Mouse (Mus musculus) cerebellum, postnatal 4 days (tissue): ENCODE results near the gene Pcnp.

Experiments used
- DNase-seq, 2 experiments: peaks; one replicate each; pipeline ENCODE4 v3.0.0; 2022; ENCODE audit warnings: low spot score in 2 of 2, mixed read lengths in 1 of 2

Gene Pcnp

DNA sequence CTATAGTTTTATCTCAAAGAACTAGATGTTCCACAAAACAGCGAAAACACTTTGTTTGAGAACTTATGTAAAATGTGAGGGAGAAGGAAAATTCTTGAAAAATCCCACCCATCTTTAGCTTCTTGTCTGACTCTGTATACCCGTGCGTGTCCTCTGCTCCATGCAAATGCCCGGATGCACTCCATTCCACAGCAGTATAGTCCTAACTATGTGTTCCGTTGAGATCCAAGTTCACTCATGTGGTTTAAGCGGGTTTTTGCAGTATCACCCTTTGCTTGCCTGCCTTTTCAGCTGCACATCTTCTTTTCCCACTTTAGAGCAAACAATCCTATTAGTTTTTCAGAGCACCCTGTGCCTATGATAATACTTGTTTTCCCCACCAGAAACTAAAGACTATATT lies 7.0 kb upstream of the Pcnp start:
- DNase-seq, result no peak

DNA sequence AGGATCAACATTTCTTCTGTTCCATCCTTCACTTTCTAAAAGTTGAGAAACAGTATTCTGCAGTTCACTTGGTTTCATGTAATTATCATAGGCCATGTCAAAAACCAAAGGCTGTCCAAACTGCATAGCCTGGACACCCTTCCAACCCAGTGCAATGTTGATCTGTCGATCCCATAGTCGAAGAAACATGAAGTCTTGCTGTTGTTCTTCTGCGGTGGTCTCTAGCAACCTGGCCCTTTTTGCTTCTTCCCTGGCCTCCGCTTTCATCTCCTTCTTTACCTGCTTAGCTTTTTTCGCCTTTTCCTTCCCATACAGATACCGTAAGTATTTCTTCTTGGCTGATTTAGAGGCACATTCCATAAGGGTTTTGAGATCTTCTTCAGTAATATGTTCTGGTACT lies 5.0 kb upstream of the Pcnp start:
- no peak for DNase-seq

DNA sequence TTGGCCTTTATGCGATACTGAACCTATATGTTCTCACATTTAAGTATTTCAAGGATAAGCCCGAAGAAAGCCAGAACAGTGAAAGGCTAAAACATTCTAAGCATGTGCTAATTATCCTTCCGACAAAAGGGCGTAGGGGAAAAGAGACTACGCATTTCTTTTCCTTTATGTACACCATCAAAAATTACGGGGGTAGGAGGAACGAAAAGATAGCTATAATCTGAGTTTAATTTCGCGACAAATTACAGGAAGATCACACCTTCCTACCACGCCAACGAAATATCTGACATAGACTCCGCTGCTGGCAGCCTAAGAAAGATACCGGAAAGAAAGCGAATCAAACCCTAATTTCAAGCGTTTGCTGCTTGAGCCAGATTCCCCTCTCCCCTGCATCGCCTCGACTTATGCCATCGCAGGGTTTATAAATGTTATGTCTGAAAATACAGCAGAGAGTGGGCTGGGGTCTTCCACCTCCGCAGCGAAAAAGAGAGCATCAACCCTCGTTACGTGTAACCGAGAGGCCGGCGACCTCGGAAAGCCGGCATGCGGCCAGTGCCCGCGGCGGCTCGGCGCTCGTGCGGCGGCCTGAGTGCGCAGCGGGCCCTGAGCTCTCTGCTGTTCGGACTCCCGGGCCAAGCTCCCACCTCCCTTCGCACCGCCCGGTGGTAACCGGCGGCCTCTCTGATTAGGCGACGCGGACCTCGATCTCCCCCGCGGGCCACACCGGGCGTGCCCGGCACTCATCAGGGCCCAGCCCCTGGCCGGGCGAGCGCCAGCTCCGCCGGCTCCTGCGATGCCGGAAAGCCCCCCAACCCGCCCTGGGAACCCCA lies 602 bp downstream of the Pcnp start:
- DNase-seq, result no peak

DNA sequence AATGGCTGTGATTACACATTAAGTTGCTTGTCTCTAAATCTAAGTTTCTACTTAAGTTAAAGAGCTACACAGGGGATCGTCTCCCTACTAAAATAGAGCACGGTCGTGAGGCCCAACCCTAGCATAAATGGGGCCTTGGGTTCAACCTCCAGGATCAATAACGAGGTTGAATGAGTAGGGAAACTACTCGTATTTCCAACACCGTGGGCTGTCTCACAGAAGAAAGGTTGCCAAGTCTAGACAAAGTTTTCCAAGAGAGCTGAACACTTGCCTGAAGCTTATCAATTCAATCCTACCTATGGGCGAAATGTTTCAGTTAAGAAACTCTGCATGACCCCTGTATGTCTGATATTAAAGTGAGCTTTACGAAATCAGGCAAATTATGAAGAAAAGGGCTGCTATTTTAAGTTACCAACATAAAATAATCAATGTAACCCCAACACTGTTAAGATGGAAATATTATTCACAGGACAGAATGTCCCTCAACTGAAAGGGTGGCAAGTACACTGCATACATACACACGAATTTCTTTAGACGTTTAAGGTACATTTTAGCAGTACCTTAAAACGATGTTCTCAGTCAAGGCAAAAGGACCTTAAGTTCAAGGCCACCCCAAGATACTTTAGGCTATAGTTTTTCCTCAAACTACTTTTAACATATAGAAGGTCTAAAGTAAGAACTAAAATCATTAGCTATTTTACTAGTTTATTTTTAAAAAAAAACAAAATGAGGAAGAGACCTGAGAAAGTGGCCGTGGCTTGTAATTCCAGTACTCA lies 1.5 kb downstream of the Pcnp start:
- no peak for DNase-seq

DNA sequence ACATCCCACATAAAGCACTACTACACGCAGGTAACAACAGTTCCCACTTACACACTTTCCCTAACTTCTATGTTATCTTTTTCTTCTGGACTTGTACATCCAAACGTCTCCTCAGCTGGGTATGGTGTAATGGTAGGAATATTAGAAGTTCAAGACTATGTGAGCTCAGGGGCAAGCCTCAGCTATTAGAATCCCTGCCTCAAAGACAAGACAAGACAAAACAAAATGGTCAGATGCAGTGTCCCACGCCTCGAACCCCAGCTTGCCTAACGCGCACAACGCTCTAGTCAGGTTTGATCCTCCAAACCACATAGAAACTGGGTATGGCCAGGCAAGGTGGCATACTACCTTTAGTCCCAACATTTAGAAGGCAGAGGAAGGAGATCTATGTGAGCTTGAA lies 9.9 kb downstream of the Pcnp start:
- no peak for DNase-seq

DNA sequence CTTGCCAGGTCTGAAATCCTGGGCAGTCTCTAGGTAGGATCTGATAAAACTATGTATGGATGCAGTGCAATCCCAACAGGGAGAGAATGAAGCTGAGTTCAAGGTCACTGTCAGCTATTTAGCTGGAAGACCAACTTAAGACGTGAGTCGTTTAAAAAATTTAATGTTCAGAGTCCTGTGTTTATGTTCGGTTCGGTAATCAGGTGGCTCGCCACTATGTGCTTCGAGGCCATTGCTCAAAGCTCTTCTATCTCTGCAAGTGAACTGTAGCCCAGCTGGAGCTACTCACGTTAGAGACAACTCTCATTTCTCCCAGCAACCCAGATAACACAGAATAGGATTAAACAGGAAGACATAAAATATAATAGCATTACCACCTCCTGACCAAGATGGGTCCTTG lies 15.5 kb downstream of the Pcnp start:
- no peak for DNase-seq

DNA sequence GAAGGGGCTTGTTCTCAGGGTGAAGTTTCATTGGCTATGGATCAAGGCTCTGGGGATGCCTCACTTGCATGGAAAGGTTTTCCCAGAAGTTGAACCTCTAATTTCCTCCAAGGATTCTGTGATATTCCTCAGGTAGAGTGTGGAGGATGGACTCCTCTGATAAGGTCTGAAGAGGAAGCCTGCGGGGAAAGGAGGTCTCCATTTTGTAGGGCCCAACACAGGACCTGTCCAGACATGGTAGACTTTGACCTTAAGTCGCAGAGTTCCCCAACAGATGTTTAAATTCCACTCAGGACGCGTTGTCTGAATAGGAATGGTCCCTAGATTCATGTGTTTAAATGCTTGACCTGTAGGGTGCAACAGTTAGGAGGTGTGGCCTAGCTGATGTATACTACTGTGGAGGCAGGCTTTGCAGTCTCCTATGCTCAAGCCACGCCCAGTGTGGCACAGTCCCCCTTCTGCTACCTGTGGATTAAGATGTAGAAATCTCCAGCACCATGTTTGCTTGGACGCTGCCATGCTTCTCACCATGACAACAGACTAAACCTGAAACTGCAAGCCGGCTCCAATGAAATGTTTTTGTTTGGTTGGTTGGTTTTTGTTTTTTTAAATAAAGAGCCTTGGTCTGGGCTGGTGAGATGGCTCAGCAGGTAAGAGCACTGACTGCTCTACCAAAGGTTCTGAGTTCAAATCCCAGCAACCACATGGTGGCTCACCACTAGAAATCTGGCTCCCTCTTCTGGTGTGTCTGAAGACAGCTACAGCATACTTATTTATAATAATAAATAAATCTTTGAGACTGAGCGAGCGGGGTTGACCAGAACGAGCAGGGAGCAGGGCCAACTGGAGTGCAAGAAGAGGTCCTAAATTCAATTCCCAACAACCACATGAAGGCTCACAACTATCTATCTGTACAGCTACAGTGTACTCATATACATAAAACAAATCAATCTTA lies 16.5 kb downstream of the Pcnp start:
- DNase-seq, result no peak

DNA sequence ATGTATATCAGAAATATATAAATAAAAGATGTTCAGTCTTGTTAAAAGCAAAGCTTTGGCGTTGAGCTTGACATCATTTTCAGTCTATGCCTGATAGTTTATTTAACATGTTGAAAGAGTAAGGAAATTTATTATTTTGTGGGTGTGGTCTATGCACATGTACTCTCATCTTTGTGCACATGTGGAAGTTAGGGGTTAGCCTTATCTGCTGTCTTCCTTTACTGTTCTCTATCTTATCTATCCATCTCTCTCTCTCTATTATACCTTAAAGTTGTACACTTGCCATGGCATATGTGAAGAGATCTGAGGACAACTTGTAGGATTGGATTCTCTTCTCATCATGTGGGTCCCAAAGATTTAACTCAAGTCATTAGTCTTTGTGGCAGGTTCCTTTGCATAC lies 20.7 kb downstream of the Pcnp start:
- DNase-seq, result no peak

DNA sequence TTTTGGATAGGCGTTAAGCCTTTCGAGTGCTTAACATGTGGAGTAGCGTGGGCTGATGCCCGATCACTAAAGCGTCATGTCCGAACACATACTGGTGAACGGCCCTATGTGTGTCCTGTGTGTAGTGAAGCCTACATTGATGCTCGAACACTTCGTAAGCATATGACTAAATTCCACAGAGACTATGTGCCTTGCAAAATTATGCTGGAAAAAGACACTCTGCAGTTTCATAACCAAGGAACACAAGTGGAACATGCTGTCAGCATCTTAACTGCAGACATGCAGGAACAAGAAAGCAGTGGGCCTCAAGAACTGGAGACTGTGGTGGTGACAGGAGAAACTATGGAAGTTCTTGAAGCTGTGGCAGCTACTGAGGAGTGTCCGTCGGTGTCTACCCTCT lies 22.7 kb downstream of the Pcnp start:
- DNase-seq, result no peak

DNA sequence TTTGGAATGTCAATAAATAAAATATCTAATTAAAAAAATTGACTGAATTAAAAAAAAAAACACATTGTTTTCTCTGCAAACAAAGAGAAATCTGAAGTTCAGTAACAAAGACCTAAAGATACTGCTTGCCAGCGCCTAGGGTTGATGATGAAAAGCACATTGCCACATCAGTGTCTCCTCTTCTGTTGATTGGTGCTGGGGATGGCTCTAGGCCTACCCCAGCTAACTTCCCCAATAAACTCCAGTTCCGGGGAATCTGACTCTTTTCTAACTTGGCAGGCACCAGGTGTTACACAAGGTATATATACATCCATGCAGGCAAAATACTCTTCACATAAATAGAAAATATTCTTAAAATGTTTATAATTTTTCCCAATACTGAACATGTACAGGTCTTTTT lies 35.3 kb downstream of the Pcnp start:
- no peak for DNase-seq

DNA sequence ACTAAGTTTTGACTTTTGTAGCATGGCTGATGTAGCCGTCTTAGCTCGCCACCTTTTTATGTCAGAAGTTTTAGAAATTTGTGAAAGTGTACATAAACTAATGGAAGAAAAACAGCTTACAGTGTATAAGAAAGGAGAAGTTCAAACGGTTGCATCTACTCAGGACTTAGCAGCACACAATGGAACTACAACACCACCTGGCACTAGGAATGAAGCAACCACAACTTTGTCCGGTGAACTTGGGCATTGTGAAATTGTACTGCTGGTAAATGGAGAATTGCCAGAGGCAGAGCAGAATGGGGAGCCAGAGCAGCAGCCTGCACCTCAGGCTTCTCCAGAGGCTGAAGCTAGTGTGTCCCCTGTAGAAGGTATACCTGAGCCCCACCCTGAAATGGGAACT lies 39.2 kb downstream of the Pcnp start:
- DNase-seq, result no peak

DNA sequence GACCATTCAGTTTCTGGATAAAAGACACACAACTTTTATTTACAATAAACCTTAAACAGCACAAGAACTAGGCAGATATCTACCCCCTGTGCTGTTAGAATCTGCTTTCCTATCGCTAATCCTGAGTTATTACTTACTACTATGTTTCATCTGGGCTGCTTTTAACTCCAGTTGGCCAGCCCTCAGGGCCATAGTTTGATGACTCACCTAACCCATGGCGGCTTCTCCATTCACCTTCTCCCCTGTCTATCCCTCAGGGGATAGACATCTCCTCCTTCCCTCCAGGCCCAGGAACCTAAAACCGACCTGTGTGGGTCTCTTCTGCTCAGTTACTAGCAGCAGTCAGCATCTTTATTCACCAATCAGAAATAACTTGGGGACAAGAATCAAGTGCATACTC lies 43.5 kb downstream of the Pcnp start:
- no peak for DNase-seq

DNA sequence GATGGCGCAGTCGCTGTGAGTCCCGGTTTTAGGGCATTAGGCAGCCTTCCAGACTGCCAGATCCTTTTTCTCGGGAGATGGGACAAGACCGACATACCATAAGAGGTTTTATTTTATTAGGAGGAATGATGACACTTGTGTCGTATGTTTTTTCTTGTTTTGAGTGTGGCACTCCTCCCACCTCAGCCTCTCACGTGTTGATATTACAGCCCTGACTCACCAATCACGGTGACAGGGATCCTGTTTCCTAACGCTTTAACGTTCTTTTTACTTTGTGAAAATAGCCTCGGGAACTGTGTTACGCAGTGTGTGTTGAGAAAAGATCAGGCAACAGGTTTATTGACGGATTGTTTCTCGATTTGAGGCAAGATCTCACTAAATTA lies 54.6 kb downstream of the Pcnp start:
- DNase-seq, result no peak

DNA sequence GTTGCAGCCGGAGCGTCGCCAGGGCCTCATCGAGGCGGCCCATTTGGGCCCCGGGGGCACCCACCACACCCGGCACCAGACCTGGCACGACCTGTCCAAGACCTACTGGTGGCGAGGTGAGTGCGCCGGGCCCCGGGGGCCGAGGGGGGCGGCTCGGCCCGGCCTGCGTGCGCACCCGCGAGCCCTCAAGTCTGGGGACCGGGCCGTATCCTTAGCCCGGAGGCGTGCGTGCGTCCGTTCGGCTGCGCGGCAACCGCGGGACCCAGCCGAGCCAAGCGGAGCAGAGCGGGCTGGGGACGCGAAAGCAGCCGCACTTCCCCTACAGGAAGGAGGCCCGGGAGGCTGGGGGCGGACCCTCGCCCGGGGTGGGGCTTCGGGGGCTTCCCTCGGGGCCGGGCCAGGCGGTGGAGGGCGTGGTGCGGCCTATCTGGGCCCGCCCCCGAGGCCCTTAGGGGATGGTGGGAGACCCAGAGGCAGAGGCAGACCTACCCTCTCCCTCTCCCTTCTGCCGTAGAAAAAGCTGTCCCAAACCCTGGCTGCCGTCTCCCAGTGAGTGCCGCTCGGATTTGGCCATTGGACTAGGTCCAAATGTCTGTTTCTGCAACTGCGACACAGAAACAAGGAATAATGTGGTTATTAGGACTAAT lies 55.2 kb downstream of the Pcnp start:
- peak; percentile 74 to 80 for DNase-seq

DNA sequence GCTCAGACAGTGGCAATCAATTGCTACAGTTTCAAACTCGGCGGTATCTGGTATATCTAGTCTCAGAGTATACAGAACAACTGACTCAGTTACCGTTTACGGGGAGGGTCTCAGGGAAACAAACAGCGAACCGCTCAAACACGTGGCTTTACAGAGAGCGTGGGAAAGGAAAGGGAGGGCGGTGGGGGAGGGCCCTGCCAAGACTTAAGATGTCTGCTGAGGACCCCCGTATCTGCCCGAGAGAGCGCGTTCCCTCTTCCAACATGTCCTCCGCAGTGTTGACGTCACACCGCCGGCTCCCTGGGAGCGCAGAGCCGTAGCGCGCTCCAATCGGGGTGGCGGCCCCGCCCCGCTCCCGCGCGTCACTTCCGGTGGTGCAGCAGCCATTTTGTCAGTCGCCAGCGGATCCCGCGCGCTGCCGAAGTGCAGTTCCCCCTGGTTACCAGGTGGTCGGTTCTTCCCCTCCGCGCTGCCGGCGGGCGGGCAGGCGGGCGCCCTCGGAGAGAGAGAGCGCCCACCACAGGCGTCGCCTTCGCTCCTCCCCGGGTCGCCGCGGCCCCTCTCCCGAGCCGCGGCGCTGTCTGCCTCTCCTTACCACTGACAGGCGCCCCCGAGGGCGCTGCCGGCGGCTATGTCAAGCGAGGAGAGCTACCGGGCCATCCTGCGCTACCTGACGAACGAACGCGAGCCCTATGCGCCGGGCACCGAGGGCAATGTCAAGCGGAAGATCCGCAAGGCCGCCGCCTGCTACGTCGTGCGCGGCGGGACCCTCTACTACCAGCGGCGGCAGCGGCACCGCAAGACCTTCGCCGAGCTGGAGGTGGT lies 55.9 kb downstream of the Pcnp start, which contains the start of gene Zbtb11:
Gene Zbtb11 (plus strand): TSS at position 453 of the 825 bp plus-strand sequence.
- DNase-seq, result peak; percentile 99 to 100

DNA sequence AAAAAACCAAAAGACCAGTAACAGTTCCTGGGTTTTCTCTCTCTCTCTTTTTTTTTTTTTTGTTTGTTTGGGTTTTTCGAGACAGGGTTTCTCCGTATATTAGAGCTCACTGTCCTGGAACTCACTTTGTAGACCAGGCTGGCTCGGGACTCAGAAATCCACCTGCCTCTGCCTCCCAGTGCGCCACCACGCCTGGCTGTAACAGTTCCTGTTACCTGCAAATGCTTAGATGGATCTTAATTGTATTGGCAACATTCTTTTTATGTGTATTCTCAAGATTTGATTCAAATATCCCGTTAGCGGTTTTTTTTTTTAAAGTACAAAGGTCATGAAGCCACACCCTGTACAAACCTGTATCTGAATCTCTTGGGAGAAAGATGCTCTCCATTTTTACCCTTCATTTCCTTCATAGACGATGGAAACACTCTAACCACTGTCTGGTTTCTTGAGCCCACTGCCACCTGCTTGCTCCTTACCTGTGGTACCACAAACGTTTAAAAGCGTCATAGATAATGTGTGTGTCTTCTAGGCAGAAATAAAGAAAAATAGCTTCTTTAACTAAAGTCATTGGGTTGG lies 56.8 kb downstream of the Pcnp start:
- DNase-seq, result no peak

DNA sequence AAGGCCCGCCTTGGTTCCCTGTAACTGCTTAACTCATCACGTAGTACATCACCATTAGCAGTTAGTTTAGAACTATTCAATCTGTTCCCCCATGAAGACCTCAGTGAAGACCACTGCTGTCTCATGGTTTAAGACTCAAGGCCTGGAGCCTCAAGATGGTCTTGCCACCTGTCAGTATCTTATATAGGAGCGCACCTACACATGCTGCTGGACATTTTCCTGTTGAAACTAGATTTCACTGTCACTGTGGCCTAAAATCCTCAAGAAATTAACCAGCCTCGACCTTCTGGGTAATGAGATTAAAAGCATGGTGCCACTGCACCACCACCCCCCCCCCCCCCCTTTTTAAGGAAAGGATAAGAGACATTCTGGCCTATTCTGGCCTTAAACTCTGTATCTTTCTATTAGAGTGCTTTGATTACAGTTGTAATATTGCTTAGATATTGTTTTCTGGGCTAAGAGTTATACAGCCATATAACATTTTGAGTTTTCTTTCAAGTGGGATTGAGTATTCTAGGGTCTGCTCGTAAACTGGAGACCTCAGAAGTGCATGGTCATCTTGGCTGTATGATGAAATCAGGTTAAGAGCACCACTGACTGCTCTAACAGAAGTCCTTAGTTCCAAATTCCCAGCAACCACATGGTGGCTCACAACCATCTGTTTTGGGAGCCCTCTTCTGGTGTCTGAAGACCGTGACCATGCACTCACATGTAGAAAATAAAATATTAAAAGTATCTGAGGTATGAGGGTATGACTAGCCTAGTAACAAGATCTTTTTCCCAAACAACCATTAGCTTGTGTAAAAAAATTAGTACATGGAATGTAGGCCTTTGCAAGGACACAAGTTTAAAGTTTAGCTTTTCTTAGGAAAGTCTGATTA lies 57.6 kb downstream of the Pcnp start:
- no peak for DNase-seq

DNA sequence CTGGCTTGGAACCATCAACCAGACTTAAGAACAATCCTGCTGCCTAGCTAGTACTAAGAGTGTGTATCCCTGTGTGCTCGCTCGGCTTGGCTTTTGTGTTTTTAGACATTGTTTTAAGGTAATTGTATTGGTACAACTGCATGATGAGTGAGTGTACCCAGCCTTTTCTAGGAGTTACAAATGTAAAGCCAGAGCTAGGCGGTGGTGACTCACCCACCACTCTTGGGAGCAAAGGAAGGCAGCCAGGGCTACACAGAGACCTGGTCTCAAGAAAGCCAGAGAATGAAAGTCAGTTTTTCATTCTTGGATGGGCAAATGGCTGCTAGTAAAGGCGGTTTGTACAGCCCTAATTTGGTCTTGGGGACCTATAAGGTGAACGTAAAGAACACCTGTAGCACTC lies 59.1 kb downstream of the Pcnp start:
- no peak for DNase-seq

DNA sequence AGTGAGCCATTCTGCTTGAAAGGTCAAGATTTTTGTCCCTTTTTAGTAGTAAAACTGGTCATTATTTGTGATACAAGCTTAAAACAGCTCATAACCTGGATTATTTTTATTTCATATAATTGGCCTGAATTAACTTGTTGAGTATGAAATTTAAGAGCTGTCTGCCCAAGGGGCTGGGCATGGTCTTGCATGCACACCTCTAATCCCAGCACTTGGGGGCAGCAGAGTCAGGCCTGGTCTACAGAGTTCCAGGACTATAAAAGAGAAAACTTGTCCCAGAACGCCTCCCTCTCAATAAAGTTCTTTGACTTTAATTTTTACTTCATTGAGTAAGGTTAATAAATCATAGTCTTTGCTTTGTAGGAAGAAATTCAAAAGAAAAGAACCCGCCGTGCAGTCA lies 60.4 kb downstream of the Pcnp start:
- peak in 1 of 2 experiments; percentile 34 for DNase-seq
